Comparison of ENCODE assay signal across 8 mouse cellular contexts in the genomic region with DNA sequence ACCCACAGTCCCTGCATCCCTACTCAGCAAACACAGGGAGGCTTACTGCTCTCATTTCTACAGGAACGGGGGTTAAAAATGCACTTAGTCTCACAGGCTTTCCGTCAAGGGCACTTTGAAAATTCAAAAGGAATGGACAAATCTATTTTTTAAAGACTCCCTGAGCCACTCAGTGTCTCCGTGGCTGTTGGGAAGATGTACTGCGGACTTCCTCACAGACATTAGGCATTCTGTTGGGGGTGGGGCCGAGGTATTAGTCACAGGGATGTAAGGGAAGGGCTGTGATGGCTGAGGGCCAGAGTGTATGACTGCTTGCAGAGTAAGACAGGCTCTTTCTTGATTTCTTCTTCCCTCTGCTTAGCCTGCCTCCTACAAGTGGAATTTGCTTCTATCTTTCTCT.
DNase-seq lines count a peak whose midpoint lies in the region; ATAC-seq and TF ChIP-seq lines count a peak whose summit lies in the region.

No protein-coding gene starts in this region.

- 0 out of 2 replicates have a peak, but pooled peaks have one; percentile 42 for ATAC-seq in heart, postnatal 0 days (ENCODE audit: insufficient read depth, low read depth)
- peak; percentile 34; the same call in 1 of the 2 replicates for ATAC-seq in liver, embryonic 14.5 days (ENCODE audit: insufficient read depth)
- ATAC-seq in erythroid progenitor cell, adult 5-6 weeks (replicated peaks; ENCODE audit: low FRiP score, poor library complexity, severe bottlenecking), result no peak

- peak; percentile 25 for DNase-seq in heart, postnatal 0 days (ENCODE audit: low spot score)
- no peak for DNase-seq in heart, embryonic 10.5 days (ENCODE audit: low spot score)
- peak; percentile 96 for DNase-seq in 3T3-L1 (ENCODE audit: low read depth, low spot score)
- peak; percentile 75 to 80 for DNase-seq in adrenal gland, postnatal 36 days
- DNase-seq in liver, embryonic 14.5 days (ENCODE audit: low read depth in 3 of 3, low spot score in 3 of 3), result no peak
- DNase-seq in urinary bladder, postnatal 10 days (ENCODE audit: low spot score), result no peak
- DNase-seq in cerebellum, adult 9-11 months, result no peak

- H3K9me3 ChIP-seq in heart, postnatal 0 days (replicated peaks; ENCODE audit: control insufficient read depth, low read length), result no peaks in the 10 kb centered on the region
- H3K9me3 ChIP-seq in heart, embryonic 10.5 days, result no peaks in the 10 kb centered on the region
- no peaks in the 10 kb centered on the region for H3K9me3 ChIP-seq in liver, embryonic 14.5 days (ENCODE audit: control insufficient read depth, low read length)

- peaks cover 13% of the 10 kb centered on the region for H3K4me1 ChIP-seq in heart, postnatal 0 days (ENCODE audit: control insufficient read depth, insufficient read depth)
- H3K4me1 ChIP-seq in heart, embryonic 10.5 days, result peaks cover 23% of the 10 kb centered on the region
- peaks cover 0 to 8% of the 10 kb centered on the region in 2 experiments; a peak in 2 of 4 replicates for H3K4me1 ChIP-seq in liver, embryonic 14.5 days (replicated peaks; ENCODE audit: control insufficient read depth in 2 of 2, insufficient read depth in 2 of 2, low read length in 1 of 2)

- peaks cover 7% of the 10 kb centered on the region for H3K36me3 ChIP-seq in heart, postnatal 0 days (replicated peaks; ENCODE audit: control insufficient read depth, insufficient read depth, low read length)
- H3K36me3 ChIP-seq in heart, embryonic 10.5 days, result no peaks in the 10 kb centered on the region
- no peaks in the 10 kb centered on the region for H3K36me3 ChIP-seq in liver, embryonic 14.5 days (replicated peaks; ENCODE audit: control insufficient read depth, insufficient read depth, low read depth)

- no peak overlapping the region for H3K4me2 ChIP-seq in heart, postnatal 0 days (ENCODE audit: low read depth, low read length)
- H3K4me2 ChIP-seq in liver, embryonic 14.5 days (ENCODE audit: low read depth), result no peak overlapping the region

- no peak for TF ChIP-seq CTCF in heart, postnatal 0 days (IDR thresholded peaks at IDR 0.05; ENCODE audit: low read depth)
- TF ChIP-seq CTCF in liver, embryonic 14.5 days (IDR thresholded peaks at IDR 0.05; ENCODE audit: low read depth), result no peak

- no peak overlapping the region for H3K9ac ChIP-seq in heart, postnatal 0 days (replicated peaks; ENCODE audit: low read depth, low read length)
- H3K9ac ChIP-seq in liver, embryonic 14.5 days (replicated peaks), result no peak overlapping the region

- H3K27ac ChIP-seq in heart, postnatal 0 days (ENCODE audit: low read depth), result no peak overlapping the region
- H3K27ac ChIP-seq in heart, embryonic 10.5 days, result no peak overlapping the region
- no peak overlapping the region for H3K27ac ChIP-seq in liver, embryonic 14.5 days

- H3K4me3 ChIP-seq in heart, postnatal 0 days (ENCODE audit: low read depth, low read length), result no peak overlapping the region
- H3K4me3 ChIP-seq in heart, embryonic 10.5 days, result no peak overlapping the region
- no peak overlapping the region for H3K4me3 ChIP-seq in liver, embryonic 14.5 days (ENCODE audit: insufficient read depth in 1 of 2, low read depth in 2 of 2, low read length in 2 of 2)

- WGBS in heart, postnatal 0 days, result 20% methylated on average over 5 of the region's 5 CpGs
- 21% methylated on average over 5 of the region's 5 CpGs for WGBS in heart, embryonic 10.5 days
- WGBS in liver, embryonic 14.5 days (ENCODE audit: insufficient replicate concordance), result 15% methylated on average over 5 of the region's 5 CpGs

- H3K27me3 ChIP-seq in heart, postnatal 0 days (ENCODE audit: control insufficient read depth, insufficient read depth, low read length), result no peaks in the 10 kb centered on the region
- peaks cover 1% of the 10 kb centered on the region; the same call in 1 of the 2 replicates for H3K27me3 ChIP-seq in heart, embryonic 10.5 days (ENCODE audit: insufficient read depth, poor library complexity, severe bottlenecking)
- no peaks in the 10 kb centered on the region for H3K27me3 ChIP-seq in liver, embryonic 14.5 days (ENCODE audit: control insufficient read depth, insufficient read depth, low read length)

- TF ChIP-seq EP300 in heart, postnatal 0 days (IDR thresholded peaks at IDR 0.05; ENCODE audit: low read depth), result no peak
- TF ChIP-seq EP300 in liver, embryonic 14.5 days (IDR thresholded peaks at IDR 0.05; ENCODE audit: low read depth), result no peak

Comparison
In these comparisons a context has a peak if more than half of its experiments do, and no peak if none do; other contexts are left out.
1. DNase-seq: peak in heart, postnatal 0 days (single experiment), 3T3-L1 (single experiment) and adrenal gland, postnatal 36 days (2 of 2); none in heart, embryonic 10.5 days (single experiment), liver, embryonic 14.5 days (0 of 3), urinary bladder, postnatal 10 days (single experiment) and cerebellum, adult 9-11 months (single experiment).